In the genomic region with DNA sequence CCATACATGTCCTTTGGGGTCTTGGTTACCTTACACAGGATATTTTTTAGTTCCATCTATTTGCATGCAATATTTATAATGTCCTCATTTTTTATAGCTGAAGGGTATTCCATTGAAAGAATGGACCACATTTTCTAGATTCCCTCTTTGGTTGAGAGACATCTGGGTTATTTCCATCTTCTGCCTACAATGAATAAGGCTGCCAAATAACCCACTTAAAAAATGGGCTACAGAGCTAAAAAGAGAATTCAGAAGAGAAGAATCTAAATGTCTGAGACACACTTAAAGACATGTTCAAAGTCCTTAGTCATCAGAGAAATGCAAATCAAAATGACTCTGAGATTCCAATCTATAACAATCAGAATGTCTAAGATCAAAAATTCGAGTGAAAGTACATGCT, we compare ENCODE assay signal across 22 mouse cellular contexts.
"Had no signal": no experiment of that assay in that cellular context is flagged by ENCODE, and none has a peak within 500 bp of the region (broad histone marks: within the 10 kb centered on the region; RNA-seq: fewer than 3 reads in every experiment).

No protein-coding gene starts in this region.

- ATAC-seq: hindbrain, embryonic 16.5 days; hindbrain, postnatal 0 days; inflammation-experienced regulatory T-cells, adult 6 months; intestine, embryonic 15.5 days; intestine, embryonic 16.5 days; intestine, postnatal 0 days had no signal

- DNase-seq: heart, postnatal 10 days; heart, postnatal 14 days; heart, postnatal 36 days; heart, postnatal 4 days; kidney, adult 11 months; kidney, adult 18-20 months; kidney, adult 2 months; kidney, adult 8-10 months; kidney, adult 9 months; kidney, postnatal 10 days; kidney, postnatal 14 days; kidney, postnatal 25 days; kidney, postnatal 36 days; kidney, postnatal 4 days; layer of hippocampus, adult 9-11 months; layer of hippocampus, postnatal 36 days had no signal
